Mouse (Mus musculus) embryonic stem cell, embryonic (primary cell): ENCODE measurements around the gene Tesk1.

Source experiments
- CTCF ChIA-PET, 4 experiments: fragments of 300-600 bp in 2 of 4; fragments of 350-600 bp in 2 of 4; sonication (Branson Sonifier 250); formaldehyde crosslinking; loops; one replicate each; lab custom pipeline; 2022; ENCODE audit warnings: inconsistent platforms in 2 of 4; lab: Charles Lee
- POLR2A ChIA-PET, 4 experiments: fragments of 300-600 bp in 2 of 4; fragments of 350-600 bp in 2 of 4; sonication (Branson Sonifier 250); formaldehyde crosslinking; loops; one replicate each; lab custom pipeline; 2022; ENCODE audit warnings: antibody characterized with exemption in 4 of 4, inconsistent platforms in 1 of 4; lab: Charles Lee

Tesk1 gene

GRCm38 (mm10) chr4:43492101-43492820 is 50.5 kb downstream of the Tesk1 start:
- ChIA-PET CTCF (interaction anchor here (0.6 to 2.3 kb wide), 13 partner anchors 13 to 445 kb away, joined by 3 to 13 read pairs (median 3); partner anchors contain the start of genes Gba2 (in 1 of the 4) and Rgp1 (in 1 of the 4)), POLR2A (interaction anchor here in 3 of 4 experiments (0.5 to 2.5 kb wide), 36 partner anchors 9 to 492 kb away, joined by 3 to 12 read pairs (median 4); partner anchors contain the start of genes Creb3 (in 3 of the 3), Tln1 (in 3 of the 3), Vcp (in 2 of the 3) and Gba2 (in 1 of the 3))

DNA sequence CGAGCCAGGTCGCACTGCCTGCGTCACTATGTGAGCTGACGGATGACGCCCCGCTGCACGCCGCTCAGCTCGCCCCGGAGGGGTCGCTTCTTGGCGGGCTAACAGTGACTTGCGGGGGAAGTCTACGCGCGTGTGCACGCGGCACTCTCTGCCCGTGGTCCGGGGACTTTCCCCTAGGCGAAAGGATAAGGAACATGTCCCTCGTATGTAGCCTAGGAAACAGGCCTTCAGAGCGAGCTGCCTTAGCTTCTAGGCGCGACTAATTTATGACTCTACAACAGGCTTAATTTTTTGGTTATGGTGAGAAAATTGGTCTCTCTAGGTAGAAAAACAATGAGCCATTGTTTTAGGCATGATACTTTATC is 51.1 kb downstream of the Tesk1 start, which contains the start of gene Ccdc107:
TSS of gene Ccdc107 (plus strand) at position 80 of the 365 bp plus-strand sequence.
- CTCF ChIA-PET = interaction anchor here (0.5 to 2.3 kb wide), 14 partner anchors 13 to 488 kb away, joined by 3 to 13 read pairs (median 3); partner anchors contain the start of genes Gba2 (in 1 of the 4) and Rgp1 (in 1 of the 4)
- POLR2A ChIA-PET = interaction anchor here in 3 of 4 experiments (0.5 to 2.5 kb wide), 34 partner anchors 9 to 492 kb away, joined by 3 to 12 read pairs (median 4); partner anchors contain the start of genes Creb3 (in 3 of the 3), Tln1 (in 3 of the 3), Vcp (in 2 of the 3) and Gba2 (in 1 of the 3)

DNA sequence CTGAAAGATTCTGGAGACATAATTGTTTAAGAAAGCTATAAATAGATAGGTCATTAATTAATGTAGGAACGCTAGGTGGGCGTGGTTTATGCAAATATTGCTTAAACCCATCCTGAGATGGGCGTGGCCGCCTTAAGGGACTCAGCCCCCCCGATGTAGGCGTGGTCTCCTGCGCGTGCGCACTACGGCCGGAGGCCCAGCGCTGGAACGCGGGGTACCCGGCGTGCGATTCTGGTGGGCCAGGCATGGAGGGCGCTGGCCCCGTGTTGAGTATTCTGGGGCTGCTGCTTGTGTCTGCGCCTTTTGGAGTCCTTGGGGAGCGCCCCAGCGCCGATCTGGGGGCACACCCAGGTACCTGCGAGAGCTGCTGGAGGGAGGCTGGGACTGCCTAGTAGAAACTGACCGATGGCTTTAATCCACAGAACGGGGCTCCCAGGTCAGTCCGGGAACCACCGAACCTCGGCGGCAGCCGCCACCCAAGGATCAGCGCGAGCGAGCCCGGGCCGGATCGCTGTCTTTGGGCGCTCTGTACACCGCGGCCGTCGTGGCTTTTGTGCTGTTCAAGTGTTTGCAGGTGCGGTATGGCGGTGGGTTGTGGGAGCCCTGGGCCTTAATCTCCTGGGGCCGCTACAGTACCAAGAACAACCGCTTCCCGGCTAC is 51.6 kb downstream of the Tesk1 start:
- ChIA-PET CTCF (interaction anchor here in 3 of 4 experiments (0.5 to 2.3 kb wide), 12 partner anchors 14 to 1035 kb away, joined by 3 to 13 read pairs (median 3); no protein-coding TSS in a partner anchor), POLR2A (interaction anchor here in 3 of 4 experiments (0.5 to 2.5 kb wide), 33 partner anchors 8 to 493 kb away, joined by 3 to 12 read pairs (median 4); partner anchors contain the start of genes Creb3 (in 3 of the 3), Tln1 (in 3 of the 3), Vcp (in 2 of the 3) and Gba2 (in 1 of the 3))

DNA sequence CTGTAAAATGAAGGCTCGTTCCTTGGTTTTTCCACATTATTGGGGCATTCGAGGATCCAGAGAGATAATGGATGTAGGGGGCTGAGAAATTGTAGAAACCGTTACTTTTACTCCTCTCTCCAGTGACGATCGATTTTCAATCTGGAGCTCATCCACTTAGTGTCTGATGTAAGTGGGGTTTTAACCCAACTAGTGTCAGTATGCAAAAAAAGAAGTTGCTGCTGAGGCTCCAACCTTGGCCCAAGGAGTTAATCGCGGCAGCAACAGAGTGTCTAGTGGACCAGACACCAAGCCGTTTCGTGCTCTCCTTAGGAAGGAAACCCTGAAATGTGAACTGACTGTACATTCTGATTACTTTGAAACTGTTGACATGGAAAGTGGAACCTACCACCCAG is 52.1 kb downstream of the Tesk1 start:
- ChIA-PET CTCF (interaction anchor here in 2 of 4 experiments (0.6 to 2.3 kb wide), 4 partner anchors 15 to 1035 kb away, joined by 3 to 13 read pairs (median 7); no protein-coding TSS in a partner anchor), POLR2A (interaction anchor here in 2 of 4 experiments (0.6 to 2.5 kb wide), 12 partner anchors 8 to 69 kb away, joined by 3 to 12 read pairs (median 6); partner anchors contain the start of genes Creb3 (in 2 of the 2), Tln1 (in 2 of the 2) and Sit1 (in 1 of the 2))

DNA sequence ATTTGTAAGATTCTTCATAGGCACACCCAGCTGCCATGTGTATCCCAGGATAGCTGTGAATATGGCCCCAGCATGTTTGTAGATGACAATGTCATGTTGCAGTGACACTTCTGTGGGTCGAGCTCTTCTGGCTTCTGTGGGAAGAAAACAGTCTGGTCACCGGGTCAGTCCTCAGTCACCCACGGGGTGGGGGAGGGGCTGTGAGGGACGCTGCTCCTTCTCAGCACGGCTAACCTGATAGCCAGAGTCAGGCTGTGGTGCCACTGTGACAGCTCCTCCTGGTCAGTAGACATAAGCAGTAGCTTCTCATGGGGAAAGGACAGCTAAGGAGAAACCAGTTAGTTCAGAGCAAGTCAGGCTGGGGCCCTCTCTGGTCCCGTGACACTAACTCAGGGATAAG is 54.8 kb downstream of the Tesk1 start:
- ChIA-PET CTCF (interaction anchor here in 3 of 4 experiments (0.6 to 1.4 kb wide), 5 partner anchors 17 to 64 kb away, joined by 3 to 5 read pairs (median 3); no protein-coding TSS in a partner anchor), POLR2A (interaction anchor here in 1 of 4 experiments (0.9 kb wide), 1 partner anchor 12 kb away, joined by 3 read pairs; no protein-coding TSS in a partner anchor)

DNA sequence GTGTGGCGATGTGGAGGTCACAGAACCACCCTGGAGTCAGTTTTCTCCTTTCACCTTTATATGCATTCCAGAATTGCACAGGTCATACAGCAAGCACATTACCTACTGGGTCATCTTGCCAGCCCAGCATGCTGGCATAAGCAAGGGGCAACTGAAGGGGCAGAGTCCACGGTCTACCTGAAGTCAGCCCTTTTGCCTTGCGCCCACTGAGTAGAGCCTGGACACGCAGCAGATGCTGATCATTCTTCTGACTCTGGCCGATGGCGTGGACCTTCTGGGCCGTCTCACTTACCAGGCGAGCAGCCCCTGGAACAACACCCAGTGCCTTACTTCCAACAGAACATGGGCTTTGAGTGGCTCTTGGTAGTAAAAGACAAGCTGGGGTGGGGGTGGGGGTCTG is 55.7 kb downstream of the Tesk1 start:
- CTCF ChIA-PET = interaction anchor here in 3 of 4 experiments (0.6 to 3.1 kb wide), 6 partner anchors 18 to 65 kb away, joined by 3 to 22 read pairs (median 4); no protein-coding TSS in a partner anchor
- POLR2A ChIA-PET = interaction anchor here in 2 of 4 experiments (0.9 to 2.3 kb wide), 3 partner anchors 11 to 78 kb away, joined by 3 to 5 read pairs (median 3); no protein-coding TSS in a partner anchor
